Mouse (Mus musculus) monocyte, adult 5-6 weeks (primary cell): Measurements from ENCODE around the gene Agxt. TPM values are rescaled to one million over a fixed set of nuclear protein-coding genes. Genes with fewer than 3 reads are reported as not detected.

Experiments used
- ATAC-seq: fragments of 153-309, 156-312 bp; replicated peaks from 2 replicates; pipeline ENCODE4 v1.8.0; 2017; ENCODE audit warnings: mild to moderate bottlenecking; ENCODE audit not compliant: low TSS enrichment, insufficient number of reproducible peaks, severe bottlenecking, poor library complexity, low FRiP score
- total RNA-seq: library from RNA; stranded (forward); fragments of 200-1000, 200-491, 200-594 nt; gene quantifications from 3 replicates; pipeline ENCODE4 v1.2.3, GENCODE M21; 2017

Gene Agxt
- total RNA-seq: not detected in 3 replicates

DNA sequence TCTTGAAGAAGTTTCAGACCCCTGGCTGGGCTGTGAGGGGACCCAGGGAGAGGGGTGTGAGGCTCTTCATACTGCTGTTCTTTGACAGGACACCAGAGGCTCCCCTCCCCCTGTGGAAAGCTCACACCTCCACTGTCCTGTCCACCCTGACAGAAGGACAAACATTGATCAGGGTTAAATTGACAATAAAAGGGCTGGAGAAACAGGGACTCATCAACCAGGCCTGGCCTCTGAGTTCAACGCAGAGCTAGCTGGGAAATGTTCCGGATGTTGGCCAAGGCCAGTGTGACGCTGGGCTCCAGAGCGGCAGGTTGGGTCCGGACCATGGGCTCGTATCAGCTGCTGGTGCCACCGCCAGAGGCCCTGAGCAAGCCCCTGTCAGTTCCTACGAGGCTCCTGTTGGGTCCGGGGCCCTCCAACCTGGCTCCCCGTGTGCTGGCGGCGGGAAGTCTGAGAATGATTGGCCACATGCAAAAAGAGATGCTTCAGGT, at the start of gene Agxt:
TSS of gene Agxt (plus strand) at position 205 of the 491 bp plus-strand sequence.
- ATAC-seq: no peak

- no peak for ATAC-seq
Observed at GRCm38 (mm10) chr1:93092582-93092981, 42.5 kb upstream of the Agxt start.

GRCm38 (mm10) chr1:93098956-93099355, 36.1 kb upstream of the Agxt start:
- ATAC-seq: no peak

DNA sequence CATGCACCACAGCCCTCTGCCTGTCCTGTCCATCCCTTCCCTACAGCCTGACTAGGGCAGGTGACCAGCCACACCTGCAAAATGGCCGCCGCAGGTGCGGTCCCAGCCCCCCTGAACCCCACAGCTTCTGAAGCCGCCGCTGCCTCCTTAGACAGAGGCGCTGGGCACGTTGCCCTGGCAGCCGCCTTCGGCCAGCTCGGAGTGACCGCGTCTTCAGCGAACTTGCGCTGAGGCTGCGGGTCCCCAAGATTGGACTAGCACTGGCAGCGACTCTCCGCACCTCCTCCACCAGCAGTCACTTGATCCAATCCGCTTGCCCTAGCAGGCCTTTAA, 34.8 kb upstream of the Agxt start:
- ATAC-seq: no peak

DNA sequence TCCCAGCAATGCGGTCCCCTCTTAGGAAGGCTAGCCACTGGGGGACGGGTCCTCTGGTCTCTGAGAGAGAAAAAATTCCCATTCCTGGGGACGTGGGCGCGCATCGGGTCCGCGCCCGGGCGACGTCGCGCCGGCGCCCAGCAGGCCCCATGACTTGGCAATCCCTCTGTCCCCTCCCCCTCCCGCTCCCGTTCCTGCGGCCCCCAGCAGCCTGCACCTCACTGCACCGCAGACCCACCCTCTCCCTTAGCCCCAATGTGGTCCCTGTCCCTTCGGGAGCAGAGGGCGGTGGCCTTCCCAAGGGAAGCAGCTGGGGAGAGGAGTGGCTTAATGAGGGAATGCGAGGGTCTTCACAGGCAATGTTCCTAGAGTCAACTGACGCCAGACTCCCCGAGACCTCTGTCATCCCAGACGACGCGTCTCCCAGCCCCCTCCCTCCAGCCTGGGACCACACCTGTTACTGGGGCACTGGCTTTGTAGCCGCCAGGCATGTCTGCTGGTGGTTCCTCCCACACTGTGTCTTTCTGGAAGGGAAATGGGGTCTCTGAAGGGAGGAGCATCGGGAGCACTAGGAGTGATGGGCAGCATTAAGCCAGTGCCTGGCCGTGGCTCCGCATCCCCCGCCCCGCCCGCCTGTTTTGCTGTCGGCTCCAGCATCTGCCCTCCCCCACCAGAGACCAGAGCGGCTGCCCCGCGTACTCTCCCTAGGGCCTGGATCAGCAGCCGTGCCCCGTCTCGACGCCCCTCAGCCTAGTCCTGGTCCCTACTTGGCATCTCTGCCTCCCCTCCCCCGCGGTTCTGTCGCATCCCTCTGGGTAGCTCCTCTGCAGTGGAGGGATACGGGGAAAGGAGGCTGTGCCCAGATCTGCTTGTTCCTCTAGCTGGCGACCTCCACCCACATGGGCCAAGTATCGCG, 34.2 kb upstream of the Agxt start:
- ATAC-seq: no peak

DNA sequence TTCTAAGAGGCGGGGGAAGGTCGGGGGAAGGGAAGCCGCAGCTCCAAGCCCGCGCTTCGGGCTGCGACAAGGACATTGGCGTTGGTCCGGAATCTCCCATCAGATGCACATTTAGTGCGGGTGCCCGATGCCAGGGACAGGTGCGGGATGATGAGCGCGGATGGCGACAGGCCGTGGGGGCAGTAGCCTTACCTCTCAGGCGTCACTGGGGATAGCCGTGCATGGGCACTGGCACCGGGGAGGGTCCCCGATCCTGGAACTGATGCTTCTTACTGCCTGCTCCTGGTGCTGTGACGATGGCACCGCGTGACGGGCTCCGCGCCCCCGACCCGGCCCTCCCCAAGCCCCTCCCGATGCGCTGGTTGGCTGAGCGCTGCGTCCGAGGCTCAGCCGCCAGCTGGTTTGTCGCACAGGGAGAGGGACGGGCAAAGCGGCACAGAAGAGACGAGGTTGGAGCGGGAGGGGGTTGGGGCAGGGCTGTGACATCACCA, 33.4 kb upstream of the Agxt start, which contains the start of gene Kif1a:
TSS of gene Kif1a (minus strand) at position 381 of the 491 bp plus-strand sequence.
- ATAC-seq: no peak

- no peak for ATAC-seq
Observed at GRCm38 (mm10) chr1:93102700-93103099, 32.3 kb upstream of the Agxt start.

DNA sequence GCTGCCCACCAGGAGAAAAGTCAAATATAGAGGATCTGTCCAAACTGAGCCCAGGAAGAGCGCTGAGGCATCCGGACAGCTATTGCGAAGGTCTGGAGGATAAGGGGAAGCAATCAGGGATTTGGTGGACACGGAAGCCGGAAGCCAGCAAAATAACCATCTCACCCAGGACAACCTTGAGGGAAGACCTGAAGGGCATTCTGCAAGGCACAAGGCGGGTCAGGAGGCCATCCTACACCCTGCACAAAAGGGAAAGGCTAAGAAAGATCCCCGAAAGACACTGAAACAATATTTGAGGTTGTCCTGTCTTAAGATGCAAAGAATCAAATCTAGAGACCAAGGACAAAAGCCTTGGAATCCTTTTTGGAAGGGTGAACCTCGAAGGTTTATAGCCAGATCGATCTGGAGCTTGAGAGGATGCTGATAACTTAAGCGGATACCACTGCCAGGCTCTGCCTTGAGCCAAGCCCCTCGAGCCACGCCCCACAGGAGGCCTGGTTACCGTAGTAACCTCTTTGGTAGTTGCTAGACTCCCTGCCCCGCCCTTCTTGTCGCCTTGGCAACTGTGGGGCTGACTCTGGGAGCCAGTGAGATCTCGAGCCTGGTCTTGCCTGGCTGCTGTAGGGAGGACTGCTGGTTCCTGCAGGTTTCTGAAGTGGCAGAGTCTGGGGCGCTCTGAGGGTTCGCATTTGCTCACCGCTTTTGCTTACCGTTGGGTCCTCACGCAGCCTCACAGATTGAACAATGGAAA, 20.2 kb upstream of the Agxt start:
- no peak for ATAC-seq

GRCm38 (mm10) chr1:93115471-93115870, 19.6 kb upstream of the Agxt start:
- no peak for ATAC-seq

- ATAC-seq: no peak
Observed at GRCm38 (mm10) chr1:93118816-93119215, 16.2 kb upstream of the Agxt start.

DNA sequence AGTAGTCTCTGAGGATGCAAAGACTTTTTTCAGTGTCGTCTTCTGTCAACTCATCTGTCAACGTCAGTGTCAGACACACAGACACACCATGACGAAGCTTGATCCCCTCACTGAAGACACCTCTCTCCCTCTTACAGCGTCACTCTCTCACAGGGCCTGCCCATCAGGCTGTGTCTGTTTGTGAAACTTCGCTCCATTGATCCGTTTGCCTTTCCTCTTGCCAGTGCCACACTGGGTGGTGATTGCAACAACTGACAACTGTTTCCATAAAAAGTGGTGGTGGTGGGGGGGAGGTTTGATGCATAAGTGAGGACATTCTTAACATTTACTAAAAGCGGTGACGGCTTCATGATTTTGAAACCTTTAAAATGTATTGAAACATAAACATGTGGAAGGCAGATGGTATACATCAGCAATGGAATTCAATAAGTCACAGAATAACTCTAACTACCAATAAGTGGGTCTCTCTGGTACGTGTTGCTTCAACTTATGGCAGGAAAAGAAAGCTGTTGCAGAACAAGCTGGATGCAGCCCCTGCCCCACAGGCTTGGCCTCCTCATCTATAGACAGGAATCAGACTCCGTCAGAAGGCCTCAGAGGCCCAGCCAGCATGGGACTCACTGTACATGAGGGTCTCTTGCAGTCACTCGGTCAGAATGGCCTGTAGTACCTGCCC, 11.7 kb upstream of the Agxt start:
- no peak for ATAC-seq

DNA sequence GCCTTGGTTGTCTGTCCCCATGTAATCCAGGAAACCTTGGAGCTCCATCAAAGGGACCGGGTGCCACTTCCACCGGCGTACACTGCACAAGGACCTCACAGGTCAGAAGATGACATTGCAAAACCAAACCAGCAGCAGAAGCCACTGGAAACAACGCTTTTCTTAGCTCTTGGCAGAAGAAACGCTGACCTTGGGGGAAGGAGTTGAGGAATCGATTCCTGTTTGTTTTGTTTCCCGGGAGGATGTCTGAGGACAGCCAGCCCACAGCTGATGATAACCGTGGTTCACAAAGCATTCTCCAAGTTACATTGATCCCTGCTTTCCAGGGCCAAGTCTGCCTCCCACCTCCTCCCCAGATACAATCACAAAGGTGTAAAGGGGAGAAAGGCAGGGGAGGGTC, 11.0 kb upstream of the Agxt start:
- no peak for ATAC-seq

GRCm38 (mm10) chr1:93125256-93125655, 9.8 kb upstream of the Agxt start:
- no peak for ATAC-seq

- ATAC-seq: no peak
Observed at GRCm38 (mm10) chr1:93128209-93128608, 6.8 kb upstream of the Agxt start.

- ATAC-seq: no peak
Observed at GRCm38 (mm10) chr1:93128710-93129349, 6.2 kb upstream of the Agxt start.

GRCm38 (mm10) chr1:93130242-93130983, 4.6 kb upstream of the Agxt start:
- ATAC-seq: no peak

- no peak for ATAC-seq
Observed at GRCm38 (mm10) chr1:93132676-93133075, 2.4 kb upstream of the Agxt start.

DNA sequence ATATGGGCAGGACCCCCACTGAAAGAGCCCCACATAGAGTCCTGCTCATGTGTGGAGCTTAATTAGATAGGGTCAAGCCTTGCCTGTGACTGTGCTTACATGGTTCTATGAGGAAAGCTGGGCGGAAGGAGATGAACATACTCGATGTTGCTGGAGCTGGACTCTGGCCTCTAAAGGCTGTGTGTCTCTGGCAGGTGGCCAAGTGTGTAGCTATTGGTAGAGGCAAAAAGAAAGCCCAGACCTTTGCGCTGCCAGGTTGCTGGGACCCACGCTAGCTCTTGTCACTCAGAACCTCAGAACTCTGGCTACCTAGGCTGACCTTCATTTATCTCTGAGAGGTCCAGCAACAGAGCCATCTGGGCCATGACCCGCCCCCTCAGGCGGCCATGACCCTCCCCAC, 3.5 kb downstream of the Agxt start:
- no peak for ATAC-seq
